Mouse (Mus musculus): ENCODE results near the gene Gm20388. TPM values are rescaled to one million over a fixed set of nuclear protein-coding genes. Genes with fewer than 3 reads are reported as not detected.

The Gm20388 gene
- polyA plus RNA-seq, 2 experiments = 8.5 TPM; not detected in 1

DNA sequence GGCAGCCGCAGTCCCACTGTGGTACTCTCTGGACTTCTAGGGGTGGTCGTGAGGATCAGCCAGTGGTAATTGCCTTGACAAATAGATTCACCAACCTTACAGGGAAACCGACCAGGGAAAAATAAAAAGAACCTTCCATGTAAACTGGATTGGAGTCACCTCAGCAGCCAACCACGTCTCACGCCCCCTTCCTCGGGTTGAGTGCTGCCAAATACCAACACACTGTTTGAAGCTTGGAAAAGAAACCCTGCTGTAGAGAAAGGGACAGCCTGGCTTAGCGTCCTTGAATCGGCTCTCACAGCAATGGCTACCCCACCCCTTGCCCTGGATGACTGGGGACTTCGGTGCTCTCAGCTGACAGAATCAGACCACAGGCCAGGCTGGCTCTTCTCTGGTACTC, 1386.7 kb downstream of the Gm20388 start:
- H3K9me3 ChIP-seq (ENCODE audit: control insufficient read depth, low read length) = no peaks in the 10 kb centered on the region
- WGBS (ENCODE audit: insufficient replicate concordance) = 59% methylated on average over 9 of the region's 9 CpGs
- peaks cover 0 to 8% of the 10 kb centered on the region in 2 experiments; a peak in 2 of 4 replicates for H3K4me1 ChIP-seq (replicated peaks; ENCODE audit: control insufficient read depth in 2 of 2, insufficient read depth in 2 of 2, low read length in 1 of 2)
- DNase-seq (ENCODE audit: low read depth in 3 of 3, low spot score in 3 of 3) = no peak
- H3K27ac ChIP-seq = no peak overlapping the region
- no peak for TF ChIP-seq EP300 (IDR thresholded peaks at IDR 0.05; ENCODE audit: low read depth)
- no peak for TF ChIP-seq CTCF (IDR thresholded peaks at IDR 0.05; ENCODE audit: low read depth)
- H3K36me3 ChIP-seq (replicated peaks; ENCODE audit: control insufficient read depth, insufficient read depth, low read depth) = no peaks in the 10 kb centered on the region
- H3K27me3 ChIP-seq (ENCODE audit: control insufficient read depth, insufficient read depth, low read length) = no peaks in the 10 kb centered on the region; the same call in 1 of the 2 replicates
- no peak for ATAC-seq (ENCODE audit: insufficient read depth)
- H3K4me3 ChIP-seq (ENCODE audit: insufficient read depth in 1 of 2, low read depth in 2 of 2, low read length in 2 of 2) = no peak overlapping the region
- no peak overlapping the region for H3K4me2 ChIP-seq (ENCODE audit: low read depth)
- H3K9ac ChIP-seq (replicated peaks) = no peak overlapping the region

DNA sequence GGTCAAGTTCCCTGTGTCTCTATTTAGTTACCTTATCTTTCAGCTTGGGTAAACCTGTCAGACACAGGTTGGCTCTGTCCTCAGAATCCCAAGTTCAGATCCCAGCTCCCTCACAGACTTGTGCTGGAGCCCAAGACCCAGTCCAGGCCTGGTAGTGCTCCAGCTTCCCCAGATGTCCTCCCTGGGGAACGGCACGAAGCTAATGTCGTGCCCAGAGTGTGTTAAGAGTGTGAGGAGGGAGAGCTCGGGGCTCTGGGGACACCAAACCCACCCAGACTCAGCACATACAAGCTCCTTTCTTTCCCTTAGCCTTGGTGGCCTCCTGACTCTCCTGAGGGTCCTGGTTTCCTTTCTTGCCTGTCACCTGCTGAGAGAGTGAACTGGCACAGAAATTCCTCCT, 1389.4 kb downstream of the Gm20388 start:
- Histone ChIP-seq H3K4me2 (ENCODE audit: low read depth) (no peak overlapping the region), H3K9me3 (ENCODE audit: control insufficient read depth, low read length) (no peaks in the 10 kb centered on the region), H3K36me3 (replicated peaks; ENCODE audit: control insufficient read depth, insufficient read depth, low read depth) (no peaks in the 10 kb centered on the region), H3K27ac (no peak overlapping the region), H3K4me1 (replicated peaks; ENCODE audit: control insufficient read depth in 2 of 2, insufficient read depth in 2 of 2, low read length in 1 of 2) (peaks cover 0 to 8% of the 10 kb centered on the region in 2 experiments; a peak in 2 of 4 replicates), H3K4me3 (ENCODE audit: insufficient read depth in 1 of 2, low read depth in 2 of 2, low read length in 2 of 2) (no peak overlapping the region), H3K27me3 (ENCODE audit: control insufficient read depth, insufficient read depth, low read length) (no peaks in the 10 kb centered on the region; the same call in 1 of the 2 replicates), H3K9ac (replicated peaks) (no peak overlapping the region)
- 43% methylated on average over 4 of the region's 4 CpGs for WGBS (ENCODE audit: insufficient replicate concordance)
- no peak for TF ChIP-seq CTCF (IDR thresholded peaks at IDR 0.05; ENCODE audit: low read depth)
- TF ChIP-seq EP300 (IDR thresholded peaks at IDR 0.05; ENCODE audit: low read depth) = no peak
- ATAC-seq (ENCODE audit: insufficient read depth) = no peak
- no peak for DNase-seq (ENCODE audit: low read depth in 3 of 3, low spot score in 3 of 3)

DNA sequence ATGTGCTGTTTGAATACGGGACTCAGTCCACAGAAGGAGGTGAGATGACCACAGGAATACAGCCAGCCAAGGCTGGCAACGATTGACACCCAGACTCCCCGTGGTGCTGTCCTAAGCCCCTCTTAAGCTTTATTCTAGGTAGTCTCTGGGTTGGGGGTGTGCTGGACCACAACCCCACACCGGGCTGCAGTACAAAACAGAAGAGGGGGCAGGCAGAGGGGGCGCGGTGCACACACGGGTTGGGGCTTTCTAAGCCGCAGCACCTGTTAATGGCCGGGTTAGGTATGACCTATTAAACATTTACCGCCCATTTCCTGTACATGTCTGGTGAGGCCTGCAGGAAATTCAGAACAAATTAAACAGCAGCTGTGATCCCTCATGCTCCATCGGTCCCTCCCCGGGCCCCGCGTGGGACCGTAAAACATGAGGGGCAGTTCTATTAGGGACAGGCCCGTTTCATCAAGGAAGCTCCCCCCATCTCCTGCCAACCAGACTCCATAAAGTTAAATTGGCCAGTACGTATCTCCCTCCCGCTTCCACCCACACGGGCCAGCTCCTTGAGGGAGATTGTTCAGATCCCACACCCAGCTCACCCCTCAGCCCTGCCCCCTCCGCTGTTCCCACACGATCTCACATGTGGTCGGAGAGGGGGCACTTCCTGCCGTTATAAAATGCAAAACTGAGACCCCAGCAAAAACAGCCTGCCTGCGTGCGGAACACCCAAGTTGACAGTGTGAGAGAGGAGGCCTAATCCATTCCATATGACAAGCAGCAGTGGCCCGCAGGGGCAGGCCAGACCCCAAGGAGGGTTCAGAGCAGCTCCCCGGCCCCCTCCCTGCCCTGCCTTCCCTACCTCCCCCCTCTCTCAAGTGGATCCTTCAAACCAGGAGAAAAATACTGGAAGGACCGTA, 1390.1 kb downstream of the Gm20388 start:
- TF ChIP-seq CTCF (IDR thresholded peaks at IDR 0.05; ENCODE audit: low read depth) (no peak), EP300 (IDR thresholded peaks at IDR 0.05; ENCODE audit: low read depth) (no peak)
- DNase-seq (ENCODE audit: low read depth in 3 of 3, low spot score in 3 of 3) (no peak), ATAC-seq (ENCODE audit: insufficient read depth) (no peak)
- Histone ChIP-seq H3K4me2 (ENCODE audit: low read depth) (no peak overlapping the region), H3K4me1 (replicated peaks; ENCODE audit: control insufficient read depth in 2 of 2, insufficient read depth in 2 of 2, low read length in 1 of 2) (peaks cover 0 to 8% of the 10 kb centered on the region in 2 experiments; a peak in 2 of 4 replicates), H3K4me3 (ENCODE audit: insufficient read depth in 1 of 2, low read depth in 2 of 2, low read length in 2 of 2) (no peak overlapping the region), H3K27me3 (ENCODE audit: control insufficient read depth, insufficient read depth, low read length) (no peaks in the 10 kb centered on the region; the same call in 1 of the 2 replicates), H3K36me3 (replicated peaks; ENCODE audit: control insufficient read depth, insufficient read depth, low read depth) (no peaks in the 10 kb centered on the region), H3K9me3 (ENCODE audit: control insufficient read depth, low read length) (no peaks in the 10 kb centered on the region), H3K9ac (replicated peaks) (no peak overlapping the region), H3K27ac (no peak overlapping the region)
- WGBS (ENCODE audit: insufficient replicate concordance) = 14% methylated on average over 28 of the region's 28 CpGs

- Histone ChIP-seq H3K9me3 (ENCODE audit: control insufficient read depth, low read length) (no peaks in the 10 kb centered on the region), H3K36me3 (replicated peaks; ENCODE audit: control insufficient read depth, insufficient read depth, low read depth) (no peaks in the 10 kb centered on the region), H3K4me2 (ENCODE audit: low read depth) (peak overlapping the region; percentile 18; the same call in 1 of the 2 replicates), H3K4me1 (replicated peaks; ENCODE audit: control insufficient read depth in 2 of 2, insufficient read depth in 2 of 2, low read length in 1 of 2) (peaks cover 0 to 8% of the 10 kb centered on the region in 2 experiments; a peak in 2 of 4 replicates), H3K27me3 (ENCODE audit: control insufficient read depth, insufficient read depth, low read length) (no peaks in the 10 kb centered on the region; the same call in 1 of the 2 replicates), H3K27ac (no peak overlapping the region), H3K4me3 (ENCODE audit: insufficient read depth in 1 of 2, low read depth in 2 of 2, low read length in 2 of 2) (no peak overlapping the region), H3K9ac (replicated peaks) (no peak overlapping the region)
- 9% methylated on average over 15 of the region's 15 CpGs for WGBS (ENCODE audit: insufficient replicate concordance)
- ATAC-seq (ENCODE audit: insufficient read depth) (no peak), DNase-seq (ENCODE audit: low read depth in 3 of 3, low spot score in 3 of 3) (no peak)
- no peak for TF ChIP-seq EP300 (IDR thresholded peaks at IDR 0.05; ENCODE audit: low read depth)
- no peak for TF ChIP-seq CTCF (IDR thresholded peaks at IDR 0.05; ENCODE audit: low read depth)
These were observed 1390.8 kb downstream of the Gm20388 start for GRCm38 (mm10) chr8:121301431-121301830.

All from liver, embryonic 14.5 days (tissue).